Mouse (Mus musculus) forebrain, embryonic 15.5 days (tissue): ENCODE results near the gene Cxcr5. TPM values are rescaled to one million over a fixed set of nuclear protein-coding genes. Genes with fewer than 3 reads are reported as not detected.

ENCODE experiments used
- ATAC-seq: fragments of 200-750 bp; cut with Nextera tagmentation; replicated peaks from 2 replicates; pipeline ENCODE4 v1.8.0; 2017; ENCODE audit warnings: mild to moderate bottlenecking, moderate TSS enrichment, moderate library complexity
- H3K27ac ChIP-seq: fragments of 300-500 bp; sonication (generic); replicated peaks from 2 replicates; pipeline ENCODE4 v1.5.1; 2015; ENCODE audit warnings: mild to moderate bottlenecking, inconsistent platforms
- H3K27me3 ChIP-seq: fragments of 300-500 bp; sonication (generic); 2 replicates; pipeline ENCODE4 v1.6.1; 2015; ENCODE audit warnings: inconsistent platforms
- H3K36me3 ChIP-seq: fragments of 300-500 bp; sonication (generic); 2 replicates; pipeline ENCODE4 v1.6.1; 2015; ENCODE audit warnings: mild to moderate bottlenecking, inconsistent platforms
- H3K4me1 ChIP-seq: fragments of 300-500 bp; sonication (generic); 2 replicates; pipeline ENCODE4 v1.6.1; 2015; ENCODE audit warnings: inconsistent platforms
- H3K4me2 ChIP-seq: fragments of 300-500 bp; sonication (generic); replicated peaks from 2 replicates; pipeline ENCODE4 v1.6.1; 2015; ENCODE audit warnings: mild to moderate bottlenecking, inconsistent platforms
- H3K4me3 ChIP-seq: fragments of 300-500 bp; sonication (generic); 2 replicates; pipeline ENCODE4 v1.5.1; 2015; ENCODE audit warnings: mild to moderate bottlenecking, inconsistent platforms
- H3K9ac ChIP-seq: fragments of 300-500 bp; sonication (generic); replicated peaks from 2 replicates; pipeline ENCODE4 v1.6.1; 2015; ENCODE audit warnings: mild to moderate bottlenecking, inconsistent platforms
- H3K9me3 ChIP-seq: fragments of 300-500 bp; sonication (generic); 2 replicates; pipeline ENCODE4 v1.6.1; 2016; ENCODE audit warnings: inconsistent platforms
- WGBS: fragments of 180-500 bp; shearing (Covaris S2); methylation state at CpG from one replicate; pipeline ENCODE4 v1.1.7; 2015; ENCODE audit warnings: mixed read lengths; 5-methylcytosine and 5-hydroxymethylcytosine counted together
- polyA plus RNA-seq: library from polyadenylated mRNA; unstranded; fragments of >200 nt; fragmentation: Nextera tagmentation; extraction: Ambion mirVana; gene quantifications from 2 replicates; pipeline ENCODE4 v1.2.1, GENCODE M21; 2015

The Cxcr5 gene
- polyA plus RNA-seq, 1 experiment from 2014 or later: not detected

GRCm38 (mm10) chr9:44598899-44599495, 37.3 kb upstream of the Cxcr5 start:
- peaks cover 22% of the 10 kb centered on the region for H3K4me1 ChIP-seq
- H3K27me3 ChIP-seq: no peaks in the 10 kb centered on the region
- peak overlapping the region; percentile 27; the same call in 1 of the 2 replicates for H3K9ac ChIP-seq
- peak overlapping the region; percentile 18 for H3K4me3 ChIP-seq
- 4% methylated on average over 18 of the region's 18 CpGs for WGBS
- H3K36me3 ChIP-seq: no peaks in the 10 kb centered on the region
- no peak for ATAC-seq
- no peaks in the 10 kb centered on the region for H3K9me3 ChIP-seq
- H3K4me2 ChIP-seq: peak overlapping the region; percentile 43
- H3K27ac ChIP-seq: no peak overlapping the region; the same call in 1 of the 2 replicates

GRCm38 (mm10) chr9:44597742-44598141, 36.1 kb upstream of the Cxcr5 start:
- 90% methylated on average over 2 of the region's 2 CpGs for WGBS
- H3K4me1 ChIP-seq: peaks cover 12% of the 10 kb centered on the region
- no peaks in the 10 kb centered on the region for H3K9me3 ChIP-seq
- ATAC-seq: no peak
- no peak overlapping the region for H3K9ac ChIP-seq
- no peaks in the 10 kb centered on the region for H3K36me3 ChIP-seq
- no peaks in the 10 kb centered on the region for H3K27me3 ChIP-seq
- no peak overlapping the region for H3K4me3 ChIP-seq
- H3K4me2 ChIP-seq: no peak overlapping the region
- no peak overlapping the region for H3K27ac ChIP-seq

- Histone ChIP-seq H3K4me1 (peaks cover 11% of the 10 kb centered on the region), H3K27ac (no peak overlapping the region), H3K4me3 (no peak overlapping the region), H3K9me3 (no peaks in the 10 kb centered on the region), H3K4me2 (no peak overlapping the region), H3K36me3 (no peaks in the 10 kb centered on the region), H3K9ac (no peak overlapping the region), H3K27me3 (no peaks in the 10 kb centered on the region)
- ATAC-seq: no peak
- WGBS: 86% methylated on average over 1 of the region's 1 CpGs
These were observed 33.9 kb upstream of the Cxcr5 start for GRCm38 (mm10) chr9:44595537-44595930.

GRCm38 (mm10) chr9:44594901-44595536, 33.3 kb upstream of the Cxcr5 start:
- H3K4me1 ChIP-seq: peaks cover 11% of the 10 kb centered on the region
- H3K9ac ChIP-seq: no peak overlapping the region
- H3K4me2 ChIP-seq: no peak overlapping the region
- no peak for ATAC-seq
- H3K4me3 ChIP-seq: no peak overlapping the region
- H3K9me3 ChIP-seq: no peaks in the 10 kb centered on the region
- H3K27me3 ChIP-seq: no peaks in the 10 kb centered on the region
- H3K36me3 ChIP-seq: no peaks in the 10 kb centered on the region
- 83% methylated on average over 9 of the region's 9 CpGs for WGBS
- no peak overlapping the region for H3K27ac ChIP-seq

- no peak overlapping the region for H3K4me3 ChIP-seq
- H3K27me3 ChIP-seq: no peaks in the 10 kb centered on the region
- no peaks in the 10 kb centered on the region for H3K36me3 ChIP-seq
- no peaks in the 10 kb centered on the region for H3K9me3 ChIP-seq
- no peak for ATAC-seq
- no peak overlapping the region for H3K27ac ChIP-seq
- peaks cover 5% of the 10 kb centered on the region for H3K4me1 ChIP-seq
- 84% methylated on average over 4 of the region's 4 CpGs for WGBS
- no peak overlapping the region for H3K4me2 ChIP-seq
- no peak overlapping the region for H3K9ac ChIP-seq
These were observed 32.2 kb upstream of the Cxcr5 start for GRCm38 (mm10) chr9:44593886-44594285.

- no peak overlapping the region for H3K4me2 ChIP-seq
- no peak overlapping the region for H3K9ac ChIP-seq
- WGBS: 80% methylated on average over 4 of the region's 4 CpGs
- H3K27ac ChIP-seq: no peak overlapping the region
- H3K4me1 ChIP-seq: no peaks in the 10 kb centered on the region
- ATAC-seq: no peak
- H3K36me3 ChIP-seq: no peaks in the 10 kb centered on the region
- no peaks in the 10 kb centered on the region for H3K27me3 ChIP-seq
- H3K4me3 ChIP-seq: no peak overlapping the region
- H3K9me3 ChIP-seq: no peaks in the 10 kb centered on the region
These were observed 31.5 kb upstream of the Cxcr5 start for GRCm38 (mm10) chr9:44593221-44593620.

- no peaks in the 10 kb centered on the region for H3K36me3 ChIP-seq
- WGBS: 85% methylated on average over 7 of the region's 7 CpGs
- no peaks in the 10 kb centered on the region for H3K27me3 ChIP-seq
- no peak overlapping the region for H3K9ac ChIP-seq
- no peak overlapping the region for H3K4me3 ChIP-seq
- no peak for ATAC-seq
- no peaks in the 10 kb centered on the region for H3K4me1 ChIP-seq
- no peaks in the 10 kb centered on the region for H3K9me3 ChIP-seq
- no peak overlapping the region for H3K4me2 ChIP-seq
- H3K27ac ChIP-seq: no peak overlapping the region
These were observed 30.0 kb upstream of the Cxcr5 start for GRCm38 (mm10) chr9:44591595-44592188.

GRCm38 (mm10) chr9:44590969-44591368, 29.3 kb upstream of the Cxcr5 start:
- H3K4me2 ChIP-seq: no peak overlapping the region
- H3K4me1 ChIP-seq: no peaks in the 10 kb centered on the region
- H3K4me3 ChIP-seq: no peak overlapping the region
- H3K27ac ChIP-seq: no peak overlapping the region
- H3K27me3 ChIP-seq: no peaks in the 10 kb centered on the region
- no peak for ATAC-seq
- 5% methylated on average over 2 of the region's 2 CpGs for WGBS
- H3K36me3 ChIP-seq: no peaks in the 10 kb centered on the region
- H3K9ac ChIP-seq: no peak overlapping the region
- no peaks in the 10 kb centered on the region for H3K9me3 ChIP-seq

GRCm38 (mm10) chr9:44589095-44589494, 27.4 kb upstream of the Cxcr5 start:
- H3K4me1 ChIP-seq: no peaks in the 10 kb centered on the region
- no peaks in the 10 kb centered on the region for H3K9me3 ChIP-seq
- H3K9ac ChIP-seq: no peak overlapping the region
- H3K27me3 ChIP-seq: no peaks in the 10 kb centered on the region
- no peaks in the 10 kb centered on the region for H3K36me3 ChIP-seq
- no peak overlapping the region for H3K4me3 ChIP-seq
- no peak for ATAC-seq
- H3K4me2 ChIP-seq: no peak overlapping the region
- no peak overlapping the region for H3K27ac ChIP-seq

GRCm38 (mm10) chr9:44588605-44589004, 26.9 kb upstream of the Cxcr5 start:
- H3K4me3 ChIP-seq: no peak overlapping the region
- ATAC-seq: no peak
- 78% methylated on average over 9 of the region's 9 CpGs for WGBS
- no peak overlapping the region for H3K27ac ChIP-seq
- no peaks in the 10 kb centered on the region for H3K4me1 ChIP-seq
- no peak overlapping the region for H3K9ac ChIP-seq
- H3K27me3 ChIP-seq: no peaks in the 10 kb centered on the region
- no peak overlapping the region for H3K4me2 ChIP-seq
- H3K36me3 ChIP-seq: no peaks in the 10 kb centered on the region
- no peaks in the 10 kb centered on the region for H3K9me3 ChIP-seq

GRCm38 (mm10) chr9:44587262-44588160, 25.8 kb upstream of the Cxcr5 start:
- Histone ChIP-seq H3K27me3 (no peaks in the 10 kb centered on the region), H3K9ac (no peak overlapping the region), H3K36me3 (no peaks in the 10 kb centered on the region), H3K4me3 (no peak overlapping the region), H3K4me2 (no peak overlapping the region), H3K9me3 (no peaks in the 10 kb centered on the region), H3K4me1 (no peaks in the 10 kb centered on the region), H3K27ac (no peak overlapping the region)
- WGBS: 85% methylated on average over 9 of the region's 9 CpGs
- ATAC-seq: no peak

- H3K4me3 ChIP-seq: no peak overlapping the region
- no peak overlapping the region for H3K27ac ChIP-seq
- no peaks in the 10 kb centered on the region for H3K36me3 ChIP-seq
- ATAC-seq: no peak
- no peaks in the 10 kb centered on the region for H3K9me3 ChIP-seq
- H3K4me1 ChIP-seq: no peaks in the 10 kb centered on the region
- H3K4me2 ChIP-seq: no peak overlapping the region
- 68% methylated on average over 8 of the region's 8 CpGs for WGBS
- no peak overlapping the region for H3K9ac ChIP-seq
- H3K27me3 ChIP-seq: no peaks in the 10 kb centered on the region
These were observed 25.1 kb upstream of the Cxcr5 start for GRCm38 (mm10) chr9:44586640-44587261.
